Mouse (Mus musculus) cerebellum, adult 2 months (tissue): ENCODE measurements around the gene Nat14.

Experiments used
- CTCF ChIP-seq: fragments of 200-500 bp; IDR thresholded peaks from 2 replicates; pipeline ENCODE4 v1.5.1; 2011; ENCODE audit warnings: low read depth, mild to moderate bottlenecking, control low read depth, low read length, moderate library complexity, borderline replicate concordance; ENCODE audit not compliant: insufficient read depth
- POLR2A ChIP-seq: fragments of 200-500 bp; IDR thresholded peaks from 2 replicates; pipeline ENCODE4 v1.6.1; 2011; ENCODE audit warnings: low read length, control low read depth, borderline replicate concordance; ENCODE audit not compliant: insufficient read depth

DNA sequence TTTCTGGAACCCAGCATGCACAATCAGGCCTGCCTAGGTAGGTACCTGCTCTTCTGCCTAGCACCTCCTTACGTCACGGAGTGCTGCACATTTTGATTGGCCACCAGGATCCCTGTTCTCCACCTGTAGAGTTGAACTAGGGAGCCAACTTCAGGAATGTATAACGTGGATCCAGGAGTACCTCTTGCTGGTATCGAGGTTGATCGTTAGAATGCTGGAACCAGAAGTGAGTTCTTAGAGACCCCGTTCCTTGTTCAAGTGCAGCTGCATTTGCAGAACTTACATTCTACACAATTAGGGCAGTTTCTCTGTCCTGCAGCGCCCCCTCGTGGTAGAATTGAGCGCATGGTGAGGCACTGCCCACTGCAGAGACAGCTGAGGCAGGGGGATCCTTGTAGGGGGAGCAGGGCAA, 18.2 kb downstream of the Nat14 start:
- TF ChIP-seq POLR2A (no peak), CTCF (peak; percentile 78)
